Mouse (Mus musculus) 3134 (cell line): ENCODE data around the gene Bax.
"Not testable (repeated sequence)": the region's sequence is repeated elsewhere in the genome, so short reads cannot be mapped to it uniquely, and the experiment has no call there.

Experiments
- DNase-seq: peaks from one replicate; pipeline ENCODE4 v3.0.0-alpha.2; 2011; ENCODE audit warnings: low spot score; ENCODE audit not compliant: insufficient read length; ENCODE audit errors: extremely low read depth

The Bax gene

DNA sequence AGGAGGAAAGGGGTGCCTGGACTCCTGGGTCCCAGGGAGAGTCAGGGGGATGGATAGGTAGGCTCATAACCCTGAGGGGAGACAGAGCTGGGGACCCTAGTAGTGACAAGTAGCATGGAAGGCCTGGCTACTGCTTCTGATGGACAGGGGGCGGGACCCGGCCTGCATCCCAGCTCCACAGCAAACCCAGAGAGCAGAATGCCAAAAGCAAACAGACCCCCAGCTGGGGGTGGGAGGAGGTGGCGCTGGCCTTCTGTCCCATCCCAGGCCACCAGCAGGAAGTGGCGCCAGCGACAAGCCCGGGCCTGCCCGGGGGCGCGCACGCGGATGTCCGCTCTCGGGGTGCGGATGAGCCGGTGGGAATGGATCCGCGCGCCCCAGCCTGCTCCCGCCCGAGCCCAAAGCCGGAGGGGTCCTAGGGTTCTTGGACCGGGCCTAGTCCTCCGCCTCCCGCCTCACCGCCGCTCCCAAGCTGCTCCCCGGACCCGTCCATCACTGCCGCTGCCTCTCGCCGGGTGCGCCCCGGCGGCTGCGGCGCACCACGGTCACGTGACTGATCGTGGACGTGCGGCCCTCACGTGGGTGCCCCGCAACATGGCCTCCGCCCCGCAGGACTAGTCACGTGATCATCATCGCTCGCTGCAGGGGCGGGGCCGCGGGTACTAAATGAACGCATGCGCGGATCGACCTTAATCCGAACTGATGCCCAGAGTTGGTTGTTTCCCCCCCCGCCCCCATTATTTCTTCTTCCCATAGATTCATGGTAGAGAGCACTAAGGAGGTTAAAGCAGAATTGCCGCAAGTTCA is at the start of gene Bax:
Gene Bax (minus strand): TSS at position 616 of the 807 bp plus-strand sequence.
- DNase-seq: peak; percentile 91

DNA sequence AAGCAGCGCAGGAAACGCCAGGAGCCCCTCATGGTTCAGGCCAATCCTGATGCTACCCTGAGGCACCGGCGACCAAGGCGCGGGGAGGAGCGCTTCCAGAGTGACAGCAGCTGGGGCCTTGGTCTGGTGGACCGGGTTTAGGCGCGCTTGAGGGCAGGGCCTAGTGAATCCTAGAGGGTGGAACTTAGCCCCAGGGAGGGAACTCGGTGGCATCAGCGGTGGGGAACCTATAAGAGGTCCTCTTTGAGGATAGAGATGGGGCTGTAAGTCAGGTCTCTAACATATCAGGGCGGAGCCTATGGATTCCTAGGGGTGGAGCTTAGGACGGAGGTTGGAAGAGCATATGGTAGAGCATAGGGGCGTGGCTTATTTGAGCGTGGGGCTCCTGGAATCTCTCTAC is 48.7 kb upstream of the Bax start:
- DNase-seq: no peak

DNA sequence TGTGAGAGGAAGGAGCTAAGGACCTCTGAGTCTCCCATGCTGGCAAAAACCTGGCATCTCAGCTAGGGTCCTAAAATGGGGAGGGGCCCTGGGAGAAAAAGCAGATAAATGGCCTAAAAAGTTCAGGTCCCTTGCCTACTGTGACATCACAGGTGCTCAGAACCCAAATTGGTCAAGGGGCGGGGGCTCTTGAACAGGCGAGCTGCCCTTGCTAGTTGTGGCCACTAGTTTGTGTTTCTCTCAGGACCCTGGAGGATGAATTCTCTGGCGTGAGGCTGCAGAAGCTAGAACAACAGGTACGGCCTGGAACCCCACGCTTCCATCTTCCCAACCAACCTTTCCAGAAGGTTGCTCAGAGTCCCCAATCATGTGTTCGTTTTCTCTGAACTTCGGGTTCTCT is 47.7 kb upstream of the Bax start:
- no peak for DNase-seq

DNA sequence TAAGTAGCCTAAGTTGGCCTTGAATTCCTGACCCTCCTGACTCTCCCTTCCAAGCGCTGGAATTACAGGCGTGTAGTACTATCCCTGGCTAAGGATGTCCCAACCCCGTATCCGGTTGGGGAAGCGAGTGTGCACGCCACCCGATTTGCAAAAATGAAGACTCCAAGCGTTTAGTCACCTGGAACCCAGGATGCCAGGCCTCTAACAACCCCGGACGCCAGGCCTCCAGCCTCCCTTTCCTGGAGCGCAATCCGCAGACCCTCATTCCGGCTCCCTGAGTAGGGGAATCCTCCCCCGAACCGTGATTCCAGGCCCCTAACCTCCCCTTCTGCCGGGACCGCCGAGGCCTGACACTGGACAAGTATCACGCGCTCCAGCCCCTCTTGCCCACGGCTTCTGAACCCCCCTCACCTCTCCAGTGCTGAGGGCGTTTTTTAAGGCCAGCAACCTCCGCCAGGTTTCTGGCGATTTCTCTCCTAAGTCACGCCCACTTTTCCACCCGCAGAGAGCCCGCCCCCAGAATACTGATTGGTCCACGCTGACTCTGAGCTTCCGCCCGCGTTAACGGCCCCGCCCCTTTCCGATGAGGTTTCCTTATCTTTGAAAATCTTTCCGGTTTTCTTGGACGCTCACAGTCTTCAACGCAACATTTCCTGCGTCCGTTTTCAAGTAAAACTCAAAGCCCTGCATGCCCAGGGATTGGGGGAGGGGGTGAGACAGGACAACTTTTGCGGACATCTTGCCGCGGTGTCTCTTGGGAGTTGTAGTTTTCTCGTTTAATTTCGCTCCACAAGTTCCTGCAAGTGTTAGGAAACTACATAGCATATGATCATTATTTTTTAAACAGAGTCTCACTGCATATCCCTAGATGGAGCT is 43.5 kb upstream of the Bax start, which contains the start of gene Nucb1:
Gene Nucb1 (minus strand): TSS at position 495 of the 876 bp plus-strand sequence.
- peak; percentile 88 for DNase-seq

DNA sequence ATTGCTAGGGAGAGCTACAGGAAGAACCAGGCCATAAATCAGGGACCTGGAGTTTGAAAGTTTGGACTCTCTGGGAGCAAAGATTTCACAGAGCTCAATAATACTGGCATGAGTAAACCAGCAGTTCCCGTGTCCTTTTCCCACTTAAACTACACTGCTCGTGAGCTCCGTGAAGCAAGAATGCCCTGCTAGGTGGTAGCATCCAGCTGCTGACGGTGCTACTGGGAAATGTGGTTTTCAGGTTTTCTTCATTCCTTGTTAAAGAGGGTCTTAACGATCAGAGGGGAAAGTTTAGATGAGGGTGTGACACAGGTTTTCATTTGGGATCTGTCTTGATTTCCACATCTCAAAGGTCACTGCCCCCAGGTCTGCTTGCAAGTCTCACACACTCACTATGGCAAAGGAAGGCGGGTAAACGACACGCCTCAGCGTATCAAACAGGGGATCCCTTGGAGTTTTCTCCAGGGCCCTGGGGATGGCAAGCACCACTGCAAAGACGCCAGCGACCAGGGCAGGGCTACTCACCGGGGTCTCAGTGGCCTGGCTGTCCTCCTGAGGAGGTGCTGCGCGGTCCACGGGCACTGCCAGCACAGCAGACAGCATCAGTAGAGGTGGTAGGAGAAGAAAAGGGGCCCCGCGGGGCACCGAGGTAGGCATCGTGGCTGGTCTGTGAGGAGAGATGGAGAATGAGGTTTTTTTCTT is 42.6 kb upstream of the Bax start:
- peak; percentile 35 for DNase-seq

DNA sequence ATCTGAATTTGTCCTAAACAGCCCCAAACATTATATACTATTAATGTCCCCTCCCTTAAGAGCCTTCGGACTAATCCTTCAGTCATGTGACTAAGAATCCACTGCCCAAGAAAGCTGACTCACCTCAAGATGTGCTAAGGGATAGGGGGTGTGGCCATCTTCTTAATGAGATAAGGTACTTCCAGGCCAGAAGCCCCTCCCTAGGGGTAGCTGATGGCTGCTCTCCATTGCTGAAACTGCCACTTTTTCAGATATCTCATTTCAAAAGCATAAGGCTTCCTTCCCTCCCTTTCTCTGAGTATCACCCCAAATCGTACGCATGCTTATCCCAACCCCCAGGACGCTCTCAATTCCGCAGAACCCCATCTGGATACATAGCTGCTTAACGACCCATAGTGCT is 41.9 kb upstream of the Bax start:
- no peak for DNase-seq

DNA sequence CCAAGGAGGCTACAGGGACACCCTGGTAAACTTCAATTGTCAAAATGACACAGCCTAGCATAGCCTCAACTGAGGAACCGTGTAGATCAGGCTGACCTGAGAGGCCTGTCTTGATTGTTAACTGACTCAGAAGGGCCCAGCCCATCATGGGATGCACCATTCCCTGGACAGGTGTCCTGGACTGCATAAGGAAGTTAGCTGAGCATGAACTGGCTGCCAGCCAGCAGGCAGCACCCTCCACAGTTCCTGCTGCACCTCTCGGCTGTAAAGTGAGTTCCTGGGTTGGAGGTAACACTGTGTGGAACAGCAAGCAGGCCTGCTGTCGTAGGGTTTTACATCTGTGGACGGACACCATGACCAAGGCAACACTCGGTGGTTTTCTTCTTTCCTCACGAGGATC is 40.9 kb upstream of the Bax start:
- DNase-seq: no peak

DNA sequence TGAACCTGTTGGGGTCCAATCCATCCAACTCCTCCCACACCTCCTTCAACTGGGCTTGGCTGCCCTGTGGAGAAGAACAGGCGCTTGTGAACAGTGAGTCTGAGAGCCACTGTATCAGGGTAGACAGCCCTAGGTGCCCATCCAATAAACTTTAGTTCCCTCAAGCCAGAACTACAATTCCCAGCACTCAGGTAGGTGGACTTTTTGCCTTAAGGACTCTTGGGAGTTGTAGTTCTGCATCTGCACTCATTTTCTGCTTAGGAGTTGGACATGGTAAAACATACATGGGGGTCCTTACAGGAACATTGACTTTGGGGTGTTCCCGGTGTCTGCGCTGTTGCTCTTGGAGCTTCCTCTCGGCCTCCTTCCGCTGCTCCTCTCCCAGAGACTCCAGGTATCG is 31.7 kb upstream of the Bax start:
- no peak for DNase-seq

DNA sequence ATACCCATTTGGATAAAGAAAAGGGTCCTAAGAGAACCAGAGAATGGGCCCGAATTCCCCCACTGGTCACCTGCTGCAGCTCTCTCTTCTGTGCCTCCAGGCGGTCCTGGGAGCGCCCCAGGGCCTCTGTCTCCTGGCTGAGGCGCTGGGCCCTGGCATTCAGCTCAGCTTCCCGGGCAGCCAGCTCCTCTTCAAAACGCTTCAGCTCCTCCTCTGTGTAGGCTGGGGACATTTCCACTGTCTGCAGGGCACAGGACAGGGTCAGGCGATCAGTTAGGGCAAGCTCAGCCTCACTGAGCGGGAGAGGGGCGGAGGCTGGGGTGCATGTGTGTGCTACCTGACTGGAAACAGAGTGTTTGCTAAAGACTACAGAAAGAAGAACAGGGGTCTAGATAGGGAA is 27.9 kb upstream of the Bax start:
- no peak for DNase-seq

DNA sequence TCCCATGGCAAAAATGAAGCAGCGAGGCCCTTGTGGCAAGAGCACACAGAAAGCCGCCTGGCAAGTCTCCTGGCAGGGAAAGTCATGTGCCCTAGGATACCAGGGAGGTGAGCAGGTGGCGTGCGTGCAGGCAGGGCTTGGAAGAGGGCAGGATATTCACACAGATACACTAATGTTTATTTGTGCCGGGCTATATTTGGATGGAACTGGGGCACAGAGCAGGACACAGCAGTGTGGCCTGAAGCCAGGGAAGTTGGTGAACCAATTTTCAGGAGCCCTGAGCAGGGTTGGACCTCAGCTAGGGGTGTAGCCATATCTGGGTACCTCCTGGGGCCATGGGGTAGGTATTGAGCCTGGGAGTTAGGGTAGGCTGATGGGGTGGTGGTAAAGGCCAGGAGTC is 26.3 kb upstream of the Bax start:
- DNase-seq: no peak

DNA sequence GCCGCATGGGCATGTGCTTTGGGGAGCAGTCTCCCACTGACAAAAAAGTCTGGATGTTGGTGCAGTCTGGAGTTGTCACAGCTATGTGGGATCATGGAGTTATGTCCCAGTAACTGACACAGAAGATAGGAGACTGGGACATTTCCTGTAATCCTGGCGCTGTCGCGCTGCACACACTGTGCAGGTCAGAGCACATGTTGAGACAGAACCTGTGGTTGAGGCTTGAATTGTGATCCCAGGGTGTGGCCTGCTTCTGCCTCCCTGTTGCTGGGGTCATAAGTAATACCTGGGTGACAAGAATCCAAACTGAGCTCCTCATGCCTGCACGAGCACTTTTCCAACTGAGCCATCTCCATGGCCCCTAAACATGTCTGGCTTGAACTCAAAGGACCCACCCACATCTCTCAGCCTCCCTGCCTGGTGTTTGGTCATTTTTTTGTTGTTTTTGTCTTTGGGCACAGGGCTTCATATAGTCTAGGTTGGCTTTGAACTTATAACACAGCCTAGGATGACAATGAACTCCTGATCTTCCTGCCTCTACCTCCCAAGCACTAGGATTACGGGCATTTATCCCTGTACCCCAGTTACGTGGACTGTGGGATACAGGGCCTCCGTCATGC is 25.6 kb upstream of the Bax start:
- no peak for DNase-seq

DNA sequence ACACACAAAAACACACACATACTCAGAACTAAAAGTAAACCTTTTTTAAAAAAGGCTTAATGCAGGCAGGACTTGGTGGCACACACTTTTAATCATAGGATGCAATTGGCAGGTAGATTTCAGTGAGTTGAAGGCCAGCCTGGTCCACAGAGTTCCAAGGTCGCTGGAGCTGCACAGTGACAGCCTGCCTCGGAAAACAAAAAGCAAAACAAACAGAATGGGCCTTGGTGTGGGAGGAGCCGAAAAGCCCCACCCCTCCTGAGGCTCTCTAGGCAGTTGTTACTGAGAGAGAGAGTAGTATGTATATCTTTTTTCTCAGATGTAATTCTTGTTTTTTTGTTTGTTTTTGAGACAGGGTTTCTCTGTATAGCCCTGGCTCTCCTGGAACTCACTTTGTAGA is 24.6 kb upstream of the Bax start:
- DNase-seq: no peak

DNA sequence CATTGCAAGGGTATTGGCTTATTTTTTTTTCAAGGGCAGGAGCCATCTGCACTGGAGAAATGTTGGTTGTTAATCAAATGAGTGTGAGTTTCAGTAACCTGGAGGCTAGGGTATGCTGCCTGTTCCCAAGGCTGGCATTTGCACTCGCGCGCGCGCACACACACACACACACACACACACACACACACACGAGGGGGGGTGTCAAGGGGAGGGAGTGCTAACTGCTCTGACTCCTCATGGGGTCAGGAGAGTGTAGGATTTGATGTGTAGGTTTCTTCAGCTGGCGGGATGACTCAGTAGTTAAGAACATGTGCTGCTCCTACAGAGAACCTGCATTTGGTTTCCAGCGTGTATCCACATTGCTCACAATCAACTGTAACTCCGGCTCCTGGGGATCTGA is 24.1 kb upstream of the Bax start:
- DNase-seq: no peak

DNA sequence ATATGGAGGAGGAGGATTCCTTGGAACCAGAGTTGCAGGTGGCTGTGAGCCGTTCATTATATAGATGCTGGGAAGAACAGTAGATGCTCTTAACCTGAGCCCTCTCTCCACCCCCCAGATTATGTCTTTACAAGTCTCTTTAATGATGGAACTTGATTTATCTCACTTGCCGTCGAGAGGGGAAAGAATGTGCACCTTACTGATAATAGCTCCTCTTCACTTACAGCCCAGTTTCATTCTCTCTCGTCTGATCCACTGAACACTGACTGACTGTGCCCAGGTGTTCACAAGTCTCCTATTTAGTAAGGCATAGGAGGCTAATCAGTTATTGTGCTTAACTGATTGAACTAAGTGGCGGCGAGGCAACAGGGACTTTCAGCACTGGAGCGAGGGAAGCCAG is 22.9 kb upstream of the Bax start:
- no peak for DNase-seq

DNA sequence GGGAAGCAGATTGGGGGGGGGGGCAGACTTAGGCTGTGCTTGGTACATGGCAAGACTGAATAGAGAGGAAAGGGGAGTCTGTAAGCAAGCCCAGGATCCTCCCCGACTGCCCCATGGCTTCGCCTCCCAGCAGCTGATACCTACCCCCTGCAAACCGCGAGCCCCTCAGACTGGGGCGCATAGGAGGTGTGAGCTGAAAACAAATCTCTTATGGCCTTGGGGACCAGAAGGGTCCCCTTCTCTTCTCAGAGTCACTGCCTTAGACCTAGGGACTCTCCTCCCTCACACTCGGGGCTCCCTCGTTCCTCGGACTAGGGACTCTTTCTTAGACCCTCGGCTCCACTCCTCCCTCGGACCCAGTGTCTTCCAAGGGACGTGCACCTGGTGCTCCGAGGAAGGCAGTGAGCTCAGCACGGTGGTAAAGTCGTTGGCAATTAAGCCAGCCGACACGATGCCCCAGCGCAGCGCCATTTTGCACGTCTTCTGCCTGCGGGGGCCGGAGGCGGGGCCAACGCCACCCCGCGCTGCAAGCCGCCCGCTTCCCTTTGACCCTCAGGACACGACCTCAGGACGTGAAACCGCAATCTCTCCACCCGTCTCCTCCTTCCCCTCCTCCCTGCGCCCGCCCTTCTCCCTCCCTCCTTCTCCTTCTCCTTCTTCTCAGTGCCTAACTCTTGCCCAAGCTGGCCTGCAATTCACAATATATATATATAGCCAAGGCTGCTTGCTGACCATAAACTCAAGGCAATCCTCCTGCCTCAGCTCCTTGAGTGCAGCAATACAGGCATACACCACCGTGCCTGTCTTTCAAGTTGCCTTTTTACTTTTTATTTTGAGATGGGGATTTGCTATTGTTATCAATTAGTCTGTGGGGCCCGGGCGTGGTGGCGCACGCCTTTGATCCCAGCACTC is 21.9 kb upstream of the Bax start, which contains the start of gene Dhdh:
Gene Dhdh (minus strand): TSS at position 513 of the 912 bp plus-strand sequence.
- DNase-seq: no peak

DNA sequence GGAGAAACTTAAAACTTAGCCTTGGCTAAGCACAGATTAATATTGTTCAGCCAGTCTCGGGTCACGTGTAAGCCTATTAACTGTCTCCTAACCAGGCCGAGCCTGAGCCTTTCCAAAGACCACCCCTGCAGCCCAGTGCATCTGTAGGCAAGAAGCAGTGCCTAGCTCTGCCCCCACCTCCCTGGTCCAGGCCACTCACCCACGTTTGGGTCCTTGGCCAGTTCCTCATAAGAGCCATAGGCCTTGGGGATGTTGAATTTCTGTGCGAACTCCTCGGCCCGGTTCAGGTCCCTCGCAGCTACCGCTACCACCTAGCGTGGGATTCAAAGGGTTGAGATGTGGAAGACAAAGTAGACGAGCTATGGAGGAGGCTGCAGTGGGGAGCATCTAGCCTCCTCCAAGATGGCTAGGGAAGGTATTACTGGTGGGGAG is 21.2 kb upstream of the Bax start:
- DNase-seq: no peak

DNA sequence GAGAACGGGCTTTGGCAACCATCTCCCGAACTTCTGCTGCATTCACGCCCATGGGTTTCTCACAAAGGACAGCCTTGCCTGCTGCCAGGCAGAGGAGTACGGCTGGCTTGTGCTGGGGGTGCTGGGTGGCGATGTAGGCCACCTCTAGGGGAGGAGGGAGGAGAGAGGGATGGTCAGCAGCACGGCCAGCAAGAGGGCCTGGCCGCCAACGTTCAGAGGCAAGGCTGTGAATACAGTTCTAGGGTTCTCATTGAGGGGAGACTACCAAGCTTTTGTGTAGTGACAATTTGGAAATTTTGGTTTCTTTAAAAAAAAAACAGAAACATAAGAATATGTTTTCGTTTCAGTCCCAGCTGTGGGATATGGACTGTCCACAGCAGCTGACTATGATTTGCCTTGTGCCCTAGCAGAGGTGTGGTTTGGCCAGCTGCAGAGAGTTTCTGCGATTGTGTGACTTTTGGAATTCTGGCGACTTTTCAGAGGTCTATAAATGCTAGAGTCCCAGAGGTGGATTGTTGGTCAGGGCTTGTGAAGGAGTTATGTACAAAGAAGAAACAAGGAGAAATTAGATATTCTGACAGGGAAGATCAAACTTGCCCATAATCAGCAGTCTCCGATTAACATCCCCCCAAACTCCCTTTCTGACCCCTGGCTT is 20.2 kb upstream of the Bax start, which contains the start of gene Gm45808:
Gene Gm45808 (minus strand): TSS at position 51 of the 655 bp plus-strand sequence.
- no peak for DNase-seq

DNA sequence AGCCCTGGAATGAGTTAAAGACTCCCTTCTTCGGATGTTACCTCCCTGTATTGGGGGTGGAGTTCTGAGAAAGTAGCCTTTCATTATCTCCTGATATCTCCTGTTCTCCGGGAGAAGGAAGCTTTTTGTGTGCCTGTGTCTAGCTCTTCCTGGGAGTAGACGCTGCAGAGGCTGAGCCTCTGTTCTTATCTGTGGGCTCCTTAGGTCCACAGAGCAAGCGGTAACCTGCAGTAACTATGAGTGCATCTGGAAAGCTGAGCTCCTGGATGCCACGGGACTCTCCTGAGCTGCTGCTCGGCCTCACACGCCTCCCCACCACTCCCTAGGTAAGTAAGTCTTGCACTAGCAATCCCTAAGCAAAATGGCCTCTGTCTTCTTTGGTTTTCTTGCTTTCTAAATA is 19.5 kb upstream of the Bax start:
- no peak for DNase-seq

DNA sequence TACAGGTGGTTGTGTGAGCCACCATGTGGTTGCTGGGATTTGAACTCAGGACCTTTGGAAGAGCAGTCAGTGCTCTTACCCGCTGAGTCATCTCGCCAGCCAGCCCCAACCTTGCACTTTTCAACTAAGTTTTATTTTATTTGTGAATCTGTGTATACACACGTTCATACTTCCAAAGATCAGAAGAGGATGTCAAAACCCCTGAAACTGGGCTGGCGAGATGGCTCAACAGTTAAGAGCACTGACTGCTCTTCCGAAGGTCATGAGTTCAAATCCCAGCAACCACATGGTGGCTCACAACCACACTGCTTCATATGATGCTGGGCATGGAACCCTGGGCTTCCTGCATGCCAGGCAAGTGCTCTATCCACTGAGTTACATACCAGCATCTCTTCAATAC is 18.3 kb upstream of the Bax start:
- not testable (repeated sequence) for DNase-seq
